Mouse (Mus musculus) C2C12 (cell line): ENCODE measurements around the gene Tnfrsf1a.

ENCODE experiments used
- CTCF ChIP-seq: IDR thresholded peaks from one replicate; pipeline ENCODE4 v1.5.1; 2011; ENCODE audit not compliant: control insufficient read depth, insufficient read depth, insufficient read length
- FOSL1 ChIP-seq: IDR thresholded peaks from one replicate; pipeline ENCODE4 v1.8.0; 2011; ENCODE audit warnings: mild to moderate bottlenecking, low read length; ENCODE audit not compliant: poor library complexity, insufficient read depth, severe bottlenecking
- MAX ChIP-seq: IDR thresholded peaks from one replicate; pipeline ENCODE4 v1.6.1; 2011; ENCODE audit warnings: mild to moderate bottlenecking, control low read depth
- MYOD1 ChIP-seq: IDR thresholded peaks from one replicate; pipeline ENCODE4 v1.6.1; 2011; ENCODE audit warnings: low read depth; ENCODE audit not compliant: control insufficient read depth, insufficient read length
- MYOG ChIP-seq: IDR thresholded peaks from one replicate; pipeline ENCODE4 v1.6.1; 2011; ENCODE audit not compliant: control insufficient read depth, insufficient read length; ENCODE audit errors: extremely low read depth
- USF1 ChIP-seq: IDR thresholded peaks from one replicate; pipeline ENCODE4 v1.6.1; 2011; ENCODE audit warnings: low read depth, mild to moderate bottlenecking, control low read depth, moderate library complexity

DNA sequence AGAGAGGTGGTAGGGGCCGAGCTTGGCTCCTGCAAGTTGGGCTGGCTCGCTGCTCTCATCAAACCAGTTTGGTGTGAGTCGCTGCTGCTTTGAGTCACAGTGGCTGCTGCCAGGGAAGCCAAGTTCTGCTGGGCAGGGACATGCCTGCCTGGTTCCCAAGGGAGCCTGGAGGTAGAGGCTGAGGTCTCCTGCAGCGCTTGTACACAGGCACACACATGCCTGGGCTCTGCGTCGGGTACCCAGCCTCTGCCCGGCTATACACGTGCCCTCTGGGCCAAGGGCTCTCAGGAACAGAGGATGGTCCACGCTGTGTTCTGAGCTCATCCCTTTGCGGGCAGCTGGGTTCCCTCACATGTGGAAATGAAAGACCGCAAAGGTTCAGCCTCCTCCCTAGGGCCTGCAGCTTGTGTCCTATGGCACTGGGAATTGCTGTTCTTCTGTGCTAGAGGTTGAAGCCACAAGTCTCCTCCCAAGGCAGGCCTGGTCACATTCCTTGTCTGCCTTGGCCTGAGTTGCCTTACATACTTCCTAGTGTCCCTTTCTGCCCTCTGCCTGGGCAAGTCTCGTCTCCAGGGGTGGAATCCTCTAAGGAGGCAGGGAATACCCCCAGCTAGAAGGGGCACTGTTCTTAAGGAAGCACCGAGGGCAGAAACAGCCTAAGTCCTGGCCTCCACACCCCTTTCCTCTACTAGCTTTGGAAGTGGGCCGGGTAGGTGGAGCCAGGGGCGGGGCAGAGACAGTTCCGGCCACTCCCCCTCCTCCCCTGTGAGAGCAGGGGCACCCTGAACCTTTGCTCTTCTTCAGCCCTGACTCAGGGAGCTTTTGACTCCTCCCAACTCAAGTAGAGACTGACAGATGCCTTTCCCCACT, 28.7 kb downstream of the Tnfrsf1a start:
- TF ChIP-seq CTCF (no peak), USF1 (no peak), MYOD1 (no peak), MYOG (no peak), MAX (peak; percentile 68), FOSL1 (no peak)
